ENCODE assay signal across 36 mouse cellular contexts in the genomic region with DNA sequence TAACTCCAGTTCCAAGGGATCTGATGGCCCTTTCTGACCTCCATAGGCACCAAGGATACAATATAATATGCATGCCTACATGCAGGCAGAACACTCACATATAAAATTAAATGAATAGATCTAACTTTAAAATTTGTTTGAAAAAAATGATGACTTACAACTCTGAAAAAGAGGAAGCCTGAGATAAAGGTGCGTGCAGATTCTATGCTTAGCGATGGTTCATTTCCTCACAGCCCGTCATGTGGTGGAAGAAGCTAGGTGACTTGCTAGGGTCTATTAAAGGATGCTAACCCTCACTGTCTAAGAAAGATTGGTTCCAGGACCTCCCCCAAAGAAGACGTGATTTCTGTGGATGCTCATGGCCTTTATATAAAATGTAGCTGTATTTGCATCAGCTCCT. TPM values are rescaled to one million over a fixed set of nuclear protein-coding genes. Genes with fewer than 3 reads are reported as not detected.
"Had no signal": no experiment of that assay in that cellular context is flagged by ENCODE, and none has a peak within 500 bp of the region (broad histone marks: within the 10 kb centered on the region; RNA-seq: fewer than 3 reads in every experiment).

No protein-coding gene starts in this region.

- H3K36me3 ChIP-seq: heart, embryonic 12.5 days; heart, embryonic 13.5 days; heart, embryonic 15.5 days; hindbrain, embryonic 12.5 days; hindbrain, embryonic 13.5 days; hindbrain, embryonic 15.5 days; intestine, embryonic 15.5 days; kidney, embryonic 15.5 days had no signal

- H3K4me2 ChIP-seq: heart, embryonic 11.5 days; heart, embryonic 12.5 days; heart, embryonic 13.5 days; heart, embryonic 15.5 days; hindbrain, embryonic 12.5 days; hindbrain, embryonic 13.5 days; hindbrain, embryonic 14.5 days; hindbrain, embryonic 15.5 days; intestine, embryonic 15.5 days; kidney, embryonic 15.5 days had no signal

- ATAC-seq: hindbrain, embryonic 16.5 days; hindbrain, postnatal 0 days; inflammation-experienced regulatory T-cells, adult 6 months; intestine, embryonic 15.5 days; intestine, embryonic 16.5 days; intestine, postnatal 0 days had no signal

- H3K9me3 ChIP-seq: heart, embryonic 12.5 days; heart, embryonic 13.5 days; heart, embryonic 15.5 days; hindbrain, embryonic 12.5 days; hindbrain, embryonic 13.5 days; hindbrain, embryonic 15.5 days; intestine, embryonic 15.5 days; kidney, embryonic 15.5 days had no signal

- H3K4me3 ChIP-seq: heart, embryonic 12.5 days; heart, embryonic 13.5 days; heart, embryonic 15.5 days; hindbrain, embryonic 12.5 days; hindbrain, embryonic 13.5 days; hindbrain, embryonic 15.5 days; intestine, embryonic 15.5 days; kidney, embryonic 15.5 days; layer of hippocampus, adult 2 months; left cerebral cortex, adult 2 months had no signal

- H3K27ac ChIP-seq: heart, embryonic 13.5 days; heart, embryonic 15.5 days; hindbrain, embryonic 12.5 days; hindbrain, embryonic 13.5 days; hindbrain, embryonic 14.5 days; hindbrain, embryonic 15.5 days; hindbrain, postnatal 0 days; intestine, embryonic 15.5 days; kidney, embryonic 15.5 days; kidney, postnatal 0 days; layer of hippocampus, adult 2 months; left cerebral cortex, adult 2 months had no signal

- DNase-seq: heart, postnatal 10 days; heart, postnatal 14 days; heart, postnatal 36 days; heart, postnatal 4 days; kidney, adult 11 months; kidney, adult 18-20 months; kidney, adult 2 months; kidney, adult 8-10 months; kidney, adult 9 months; kidney, postnatal 10 days; kidney, postnatal 14 days; kidney, postnatal 25 days; kidney, postnatal 36 days; kidney, postnatal 4 days; layer of hippocampus, adult 9-11 months; layer of hippocampus, postnatal 36 days had no signal

- H3K27me3 ChIP-seq: heart, embryonic 12.5 days; heart, embryonic 13.5 days; heart, embryonic 15.5 days; hindbrain, embryonic 12.5 days; hindbrain, embryonic 13.5 days; hindbrain, embryonic 15.5 days; intestine, embryonic 15.5 days; kidney, embryonic 15.5 days had no signal

- H3K4me1 ChIP-seq: heart, embryonic 12.5 days; heart, embryonic 13.5 days; heart, embryonic 15.5 days; hindbrain, embryonic 12.5 days; hindbrain, embryonic 13.5 days; hindbrain, embryonic 15.5 days; intestine, embryonic 15.5 days; kidney, embryonic 15.5 days had no signal

- H3K9ac ChIP-seq: heart, embryonic 12.5 days; heart, embryonic 13.5 days; heart, embryonic 15.5 days; hindbrain, embryonic 12.5 days; hindbrain, embryonic 13.5 days; hindbrain, embryonic 14.5 days; hindbrain, embryonic 15.5 days; intestine, embryonic 15.5 days; kidney, embryonic 15.5 days had no signal

RNA-seq across cellular contexts. Expression of a gene that starts 54.6 kb away (rescaled TPM):
- total RNA-seq: heart, postnatal 10 days; heart, postnatal 14 days; heart, postnatal 25 days; heart, postnatal 36 days had no signal

RNA-seq across cellular contexts. Expression of a gene that starts 55.9 kb away (rescaled TPM):
- total RNA-seq: hematopoietic stem cell, adult 5-6 weeks had no signal
